Mouse (Mus musculus): ENCODE measurements around the gene Kalrn.

Gene Kalrn

DNA sequence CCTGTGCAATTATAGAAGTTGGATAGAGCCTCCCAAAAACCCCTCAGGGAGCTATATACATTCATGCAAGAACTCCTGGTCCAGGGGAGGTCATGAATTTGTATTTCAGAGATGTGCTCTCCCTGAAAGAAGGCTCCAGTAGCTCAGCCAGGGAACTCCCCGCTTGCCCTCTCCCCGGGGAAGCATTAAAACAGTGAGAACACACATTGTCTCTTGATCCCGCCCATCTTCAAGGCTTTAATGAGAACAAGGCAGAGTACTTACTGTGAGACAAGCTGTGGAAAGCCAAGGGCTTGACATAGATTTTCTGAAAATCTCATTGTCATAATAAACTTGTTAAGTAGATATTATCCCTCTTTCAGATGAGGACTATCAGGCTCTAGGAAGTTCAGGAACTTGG lies 155.4 kb downstream of the Kalrn start:
- DNase-seq, result no peak

GRCm38 (mm10) chr16:34417383-34417782 lies 155.9 kb downstream of the Kalrn start:
- no peak for DNase-seq

GRCm38 (mm10) chr16:34414581-34414980 lies 158.8 kb downstream of the Kalrn start:
- DNase-seq, result no peak

DNA sequence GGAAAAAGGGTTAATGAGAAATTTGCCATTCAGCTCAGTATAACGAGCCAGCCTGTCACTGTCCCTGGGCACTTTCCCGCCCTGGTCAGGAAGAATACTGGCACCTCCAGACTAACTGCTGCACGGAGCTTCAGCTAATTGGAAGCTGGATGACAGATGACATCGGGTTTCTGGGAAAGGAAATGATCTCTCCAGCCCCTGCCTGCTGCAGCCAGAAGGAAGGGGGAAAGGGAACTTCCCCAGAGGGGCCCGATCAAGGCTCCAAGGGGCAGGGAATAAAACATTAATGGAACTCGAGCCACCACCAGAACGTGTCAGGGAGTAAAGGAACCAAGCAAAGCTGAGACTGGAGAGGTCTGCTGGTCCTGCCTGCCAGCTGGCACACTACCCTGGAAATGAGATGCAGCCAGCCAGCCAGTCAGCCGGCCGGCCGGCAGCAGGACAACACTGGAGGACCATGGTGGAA lies 159.4 kb downstream of the Kalrn start:
- DNase-seq, result peak; percentile 47

DNA sequence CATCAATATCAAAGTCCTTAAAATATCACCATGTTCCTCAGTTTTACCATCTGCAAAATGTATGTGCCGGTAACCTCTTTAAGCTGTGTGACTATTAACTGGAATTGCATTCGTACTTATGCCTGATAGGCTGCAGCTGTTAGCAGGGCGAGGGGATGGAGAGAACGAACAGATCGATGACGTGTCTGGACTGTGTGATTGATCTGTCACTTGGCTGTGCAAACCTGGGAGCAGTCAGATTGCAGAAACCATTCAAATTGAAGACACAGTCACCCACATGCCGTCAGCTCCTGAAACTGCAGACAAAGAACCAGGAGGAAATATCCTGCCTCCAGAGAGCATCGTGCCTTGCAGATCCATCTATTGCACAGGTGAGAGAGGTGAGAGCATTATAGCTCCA lies 166.3 kb downstream of the Kalrn start:
- DNase-seq, result no peak

GRCm38 (mm10) chr16:34405094-34405493 lies 168.2 kb downstream of the Kalrn start:
- no peak for DNase-seq

- DNase-seq, result no peak
These were observed 172.1 kb downstream of the Kalrn start for GRCm38 (mm10) chr16:34401216-34401615.

GRCm38 (mm10) chr16:34400102-34400728 lies 173.1 kb downstream of the Kalrn start:
- no peak for DNase-seq

DNA sequence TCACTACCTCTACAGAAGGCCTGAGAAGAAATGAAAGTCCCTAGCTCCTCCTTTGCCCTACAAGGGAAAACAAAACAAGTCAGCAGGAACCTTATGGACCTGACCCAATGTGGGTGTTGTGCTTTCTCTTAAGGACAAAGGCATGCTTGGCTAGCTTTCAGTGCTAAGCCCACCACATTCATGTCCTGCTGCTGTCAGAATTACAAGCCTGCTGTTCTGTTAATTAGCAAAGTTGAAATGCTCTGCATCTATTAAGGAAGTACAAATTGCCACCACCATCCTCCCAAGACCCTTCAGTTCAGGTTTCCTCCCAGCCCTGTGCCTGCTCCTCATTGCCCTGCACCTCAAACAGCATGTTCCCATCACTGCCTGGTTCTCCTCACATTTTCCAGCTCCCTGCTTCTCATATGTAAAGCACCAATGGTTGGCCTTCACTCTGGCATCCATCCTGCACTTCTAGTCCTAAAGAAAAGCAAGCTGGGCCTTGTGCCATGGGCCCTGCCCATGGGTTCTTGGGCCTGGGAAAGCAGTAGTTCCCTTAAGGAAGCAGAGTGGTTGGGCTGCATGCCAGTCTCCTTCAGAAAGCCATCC lies 178.0 kb downstream of the Kalrn start:
- DNase-seq, result no peak

- peak; percentile 81 for DNase-seq
These were observed 183.6 kb downstream of the Kalrn start for GRCm38 (mm10) chr16:34389520-34390271.

DNA sequence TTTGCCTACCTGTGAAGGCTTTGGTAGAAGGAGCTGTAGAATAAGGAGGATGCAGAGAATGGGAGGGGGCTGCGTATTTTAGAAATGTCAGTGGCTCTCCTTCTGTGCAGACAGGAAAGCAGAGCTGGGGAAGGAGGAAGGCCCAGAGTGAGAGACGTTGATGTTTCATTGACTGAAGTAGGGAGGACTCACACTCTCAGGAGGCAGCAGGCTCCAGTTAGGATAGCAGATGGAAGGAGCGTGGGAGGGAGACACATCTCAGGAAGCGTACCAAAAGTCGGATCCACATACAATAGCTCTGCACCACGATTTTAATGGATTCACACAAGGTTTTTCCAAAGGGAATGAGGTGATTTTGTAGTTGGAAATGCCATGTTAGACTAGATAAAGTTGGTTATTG lies 184.5 kb downstream of the Kalrn start:
- DNase-seq, result peak; percentile 66

DNA sequence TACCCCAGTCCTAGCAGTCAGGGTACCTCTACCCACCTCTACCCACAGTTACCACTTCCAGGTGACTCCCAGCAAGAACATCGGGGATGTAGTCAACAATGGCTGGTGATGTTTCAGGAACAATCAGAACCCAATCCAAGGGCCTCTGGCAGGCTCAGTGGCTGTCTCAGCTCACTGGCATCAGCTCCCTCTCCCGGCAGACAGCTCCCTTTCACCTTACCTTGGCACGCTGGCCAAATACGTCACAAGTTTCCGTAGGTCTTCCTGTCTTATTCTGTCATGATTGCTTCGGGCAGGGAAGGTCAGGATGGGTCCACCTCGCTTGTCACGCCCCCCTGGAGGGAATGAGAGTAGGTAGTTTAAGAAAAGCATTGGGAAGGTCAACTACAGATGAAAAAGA lies 188.3 kb downstream of the Kalrn start:
- no peak for DNase-seq

GRCm38 (mm10) chr16:34382992-34383391 lies 190.3 kb downstream of the Kalrn start:
- no peak for DNase-seq

DNA sequence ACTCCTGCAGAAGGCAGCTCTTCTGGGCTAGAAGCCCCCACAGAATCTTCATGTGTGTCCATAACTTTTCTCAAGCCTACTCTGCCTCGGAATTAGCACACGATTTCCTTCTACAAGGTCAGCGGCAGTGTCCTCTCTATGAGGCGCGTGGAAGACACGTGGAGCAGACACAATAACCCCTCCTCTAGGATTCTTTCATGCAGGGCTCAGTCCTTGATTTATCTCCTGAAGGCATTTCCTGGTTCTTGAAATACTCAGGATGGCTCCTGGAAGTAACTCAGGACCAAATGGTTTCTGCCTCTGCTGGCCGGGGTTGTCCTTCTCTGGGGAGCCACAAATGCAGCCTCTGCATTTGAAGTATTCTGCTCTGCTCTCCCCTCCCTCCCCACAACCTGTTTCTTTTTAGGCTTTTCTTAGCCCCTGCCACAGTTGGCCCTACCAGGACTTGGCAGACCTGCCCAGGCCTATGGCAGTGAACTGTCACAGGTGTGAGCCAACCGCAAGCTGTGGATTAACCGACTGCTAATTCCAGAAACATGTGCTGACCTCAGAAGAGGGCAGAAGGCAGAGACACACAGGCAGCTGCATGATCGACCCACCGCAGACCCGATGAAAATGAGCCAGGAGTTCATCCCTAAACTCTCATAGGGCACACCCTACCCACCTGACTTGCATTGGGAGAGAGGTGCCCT lies 197.0 kb downstream of the Kalrn start:
- no peak for DNase-seq

DNA sequence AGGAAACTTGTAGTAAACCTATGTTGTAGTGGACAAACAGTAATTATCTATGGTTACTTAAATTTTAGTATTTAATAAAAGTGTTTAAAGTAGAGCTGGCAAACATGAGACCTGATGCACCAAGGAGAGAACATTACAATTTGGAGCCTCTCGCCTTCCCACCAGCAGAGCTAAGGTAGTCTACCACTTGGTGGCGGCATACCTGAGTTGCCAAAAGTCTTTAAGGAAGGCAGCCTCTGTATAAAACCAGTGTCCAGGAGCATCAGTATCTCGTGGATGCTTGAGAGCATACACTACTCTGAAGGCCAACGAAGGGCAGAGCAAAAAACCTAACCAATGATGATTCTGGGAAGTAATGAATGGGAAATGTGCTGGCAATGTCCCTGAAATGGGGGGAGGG lies 199.8 kb downstream of the Kalrn start:
- no peak for DNase-seq

- no peak for DNase-seq
These were observed 201.1 kb downstream of the Kalrn start for GRCm38 (mm10) chr16:34372103-34372741.

DNA sequence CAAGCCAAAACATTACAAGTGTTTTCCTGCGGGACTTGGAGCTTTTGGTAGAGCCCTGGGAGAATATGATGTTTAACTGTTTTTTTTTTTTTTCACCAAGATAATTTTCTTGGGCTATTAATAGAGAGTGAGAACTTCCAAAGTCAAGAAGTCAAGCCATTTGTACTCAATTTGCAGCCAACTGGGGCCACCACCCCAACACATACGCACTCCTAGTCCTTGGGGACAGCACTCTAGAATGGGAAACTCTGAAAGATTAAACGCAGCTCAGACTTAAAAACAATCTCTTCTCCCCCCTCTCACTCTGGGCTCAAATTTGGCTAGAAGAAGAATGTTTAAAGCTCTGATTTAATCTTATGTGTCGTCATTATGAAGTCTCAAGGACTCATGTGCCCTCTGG lies 214.1 kb downstream of the Kalrn start:
- no peak for DNase-seq

DNA sequence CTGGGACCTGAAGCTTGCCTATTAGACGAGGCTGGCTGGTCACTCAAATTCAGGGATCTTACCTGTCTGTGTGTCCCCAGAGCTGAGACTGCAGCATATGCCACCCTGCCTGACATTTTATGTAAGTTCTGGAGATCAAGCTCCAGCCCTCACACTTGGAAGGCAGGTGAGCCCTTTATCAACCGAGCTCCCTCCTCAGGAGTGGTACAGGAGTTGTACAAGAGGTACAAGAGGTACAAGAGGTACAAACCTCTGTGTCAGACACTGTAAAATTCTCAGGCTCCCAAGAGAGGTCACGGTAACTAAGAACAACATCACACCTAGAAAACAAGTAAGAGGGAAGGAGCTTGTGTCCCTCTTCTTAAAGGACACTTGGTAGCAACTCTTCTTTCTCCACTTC lies 217.8 kb downstream of the Kalrn start:
- no peak for DNase-seq

GRCm38 (mm10) chr16:34354042-34354441 lies 219.3 kb downstream of the Kalrn start:
- DNase-seq, result no peak

DNA sequence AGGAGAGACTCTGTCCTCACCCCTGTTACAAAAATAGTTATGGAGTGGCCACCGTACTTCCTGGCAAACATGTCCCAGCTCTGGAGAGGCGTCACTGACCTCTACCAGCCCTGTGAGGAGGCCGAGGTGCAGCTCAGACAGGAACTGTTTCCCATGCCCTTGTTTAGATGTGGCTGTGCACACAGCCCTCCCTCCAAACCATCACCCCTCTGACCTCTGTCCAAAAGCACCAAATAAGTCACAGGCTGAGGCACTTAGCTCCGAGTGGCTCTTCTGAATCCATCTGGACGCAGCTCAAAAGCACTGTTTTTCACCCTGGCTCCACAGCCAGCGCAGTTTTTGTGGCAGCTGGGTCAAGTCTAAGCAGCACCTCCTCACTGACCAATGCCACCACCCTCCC lies 220.6 kb downstream of the Kalrn start:
- DNase-seq, result no peak

GRCm38 (mm10) chr16:34351575-34352150 lies 221.7 kb downstream of the Kalrn start:
- DNase-seq, result no peak

- no peak for DNase-seq
These were observed 225.8 kb downstream of the Kalrn start for GRCm38 (mm10) chr16:34347574-34347973.

All from cerebellum, adult 9-10 months (tissue).